Mouse (Mus musculus) forebrain, embryonic 11.5 days (tissue): Measurements from ENCODE around the gene Tsen34. TPM values are rescaled to one million over a fixed set of nuclear protein-coding genes. Genes with fewer than 3 reads are reported as not detected.
A peak's percentile ranks its signal among the peaks of the same experiment; 100 is the strongest.
"Not testable (repeated sequence)": the region's sequence is repeated elsewhere in the genome, so short reads cannot be mapped to it uniquely, and the experiment has no call there.

Source experiments
- ATAC-seq: fragments of 200-750 bp; cut with Nextera tagmentation; replicated peaks from 2 replicates; pipeline ENCODE4 v1.8.0; 2017; ENCODE audit warnings: moderate TSS enrichment; ENCODE audit not compliant: low FRiP score
- DNase-seq: peaks from one replicate; pipeline ENCODE4 v3.0.0-alpha.2; 2017; ENCODE audit warnings: low spot score
- H3K27ac ChIP-seq: fragments of 300-500 bp; sonication (generic); 2 replicates; pipeline ENCODE4 v1.5.1; 2014; ENCODE audit warnings: low read depth, low read length
- H3K27me3 ChIP-seq: fragments of 300-500 bp; sonication (generic); 2 replicates; pipeline ENCODE4 v1.6.1; 2014; ENCODE audit warnings: mild to moderate bottlenecking, low read length, mixed read lengths; ENCODE audit not compliant: control insufficient read depth, insufficient read depth
- H3K36me3 ChIP-seq: fragments of 300-500 bp; sonication (generic); 2 replicates; pipeline ENCODE4 v1.6.1; 2014; ENCODE audit warnings: mild to moderate bottlenecking, low read length, moderate library complexity, mixed read lengths; ENCODE audit not compliant: control insufficient read depth, insufficient read depth
- H3K4me1 ChIP-seq: fragments of 300-500 bp; sonication (generic); replicated peaks from 2 replicates; pipeline ENCODE4 v1.6.1; 2014; ENCODE audit warnings: low read length, mixed read lengths; ENCODE audit not compliant: control insufficient read depth, insufficient read depth
- H3K4me2 ChIP-seq: fragments of 300-500 bp; sonication (generic); 2 replicates; pipeline ENCODE4 v1.6.1; 2014; ENCODE audit warnings: low read depth, mild to moderate bottlenecking, low read length, moderate library complexity, mixed read lengths; ENCODE audit not compliant: severe bottlenecking
- H3K4me3 ChIP-seq: fragments of 300-500 bp; sonication (generic); 2 replicates; pipeline ENCODE4 v1.5.1; 2014; ENCODE audit warnings: low read depth, low read length
- H3K9ac ChIP-seq: fragments of 300-500 bp; sonication (generic); 2 replicates; pipeline ENCODE4 v1.6.1; 2014; ENCODE audit warnings: low read length
- H3K9me3 ChIP-seq: fragments of 300-500 bp; sonication (generic); 2 replicates; pipeline ENCODE4 v1.6.1; 2016; ENCODE audit warnings: low read length, mixed read lengths; ENCODE audit not compliant: control insufficient read depth
- WGBS: fragments of 180-500 bp; shearing (Covaris S2); extraction: QIAGEN DNeasy Blood & Tissue Kit; methylation state at CpG from one replicate; pipeline ENCODE4 v1.1.7; 2014; 5-methylcytosine and 5-hydroxymethylcytosine counted together
- polyA plus RNA-seq: library from polyadenylated mRNA; unstranded; fragments of >200 nt; fragmentation: Nextera tagmentation; extraction: Ambion mirVana; gene quantifications from 2 replicates; pipeline ENCODE4 v1.2.1, GENCODE M21; 2014

Tsen34 gene
- polyA plus RNA-seq, 1 experiment from 2014 or later = 243 TPM

GRCm38 (mm10) chr7:3706343-3706934 lies 13.8 kb downstream of the Tsen34 start:
- WGBS = 69% methylated on average over 11 of the region's 11 CpGs
- Histone ChIP-seq H3K27ac (no peak overlapping the region), H3K9ac (peak overlapping the region; percentile 88), H3K4me1 (peaks cover 3% of the 10 kb centered on the region; the same call in 1 of the 2 replicates), H3K4me2 (peak overlapping the region; percentile 78), H3K27me3 (no peaks in the 10 kb centered on the region), H3K4me3 (peak overlapping the region; percentile 92), H3K36me3 (peaks cover 2% of the 10 kb centered on the region; the same call in 1 of the 2 replicates), H3K9me3 (no peaks in the 10 kb centered on the region)
- ATAC-seq (no peak), DNase-seq (peak; percentile 48)

GRCm38 (mm10) chr7:3707027-3707426 lies 14.4 kb downstream of the Tsen34 start:
- Histone ChIP-seq H3K27me3 (no peaks in the 10 kb centered on the region), H3K9me3 (no peaks in the 10 kb centered on the region), H3K9ac (no peak overlapping the region), H3K36me3 (peaks cover 2% of the 10 kb centered on the region; the same call in 1 of the 2 replicates), H3K4me3 (no peak overlapping the region), H3K27ac (no peak overlapping the region), H3K4me1 (peaks cover 3% of the 10 kb centered on the region; the same call in 1 of the 2 replicates), H3K4me2 (no peak overlapping the region)
- ATAC-seq (no peak), DNase-seq (peak; percentile 48)
- 72% methylated on average over 4 of the region's 4 CpGs for WGBS

GRCm38 (mm10) chr7:3707568-3708413 lies 15.1 kb downstream of the Tsen34 start:
- H3K27ac ChIP-seq = 0 out of 2 replicates have a peak overlapping the region, but pooled peaks have one; percentile 31
- H3K9me3 ChIP-seq = no peaks in the 10 kb centered on the region
- ATAC-seq (no peak), DNase-seq (peak; percentile 52)
- H3K4me3 ChIP-seq = no peak overlapping the region
- 18% methylated on average over 7 of the region's 7 CpGs for WGBS
- peaks cover 3% of the 10 kb centered on the region; the same call in 1 of the 2 replicates for H3K4me1 ChIP-seq
- H3K4me2 ChIP-seq = no peak overlapping the region
- H3K9ac ChIP-seq = no peak overlapping the region
- peaks cover 2% of the 10 kb centered on the region; the same call in 1 of the 2 replicates for H3K36me3 ChIP-seq
- H3K27me3 ChIP-seq = no peaks in the 10 kb centered on the region

GRCm38 (mm10) chr7:3708447-3708980 lies 15.9 kb downstream of the Tsen34 start:
- not testable (repeated sequence) for H3K9me3 ChIP-seq, ATAC-seq, H3K27me3 ChIP-seq, DNase-seq, H3K27ac ChIP-seq, H3K9ac ChIP-seq, H3K4me2 ChIP-seq, H3K4me3 ChIP-seq, H3K36me3 ChIP-seq, H3K4me1 ChIP-seq
- WGBS = 44% methylated on average over 5 of the region's 5 CpGs

- Histone ChIP-seq H3K4me1 (peaks cover 3% of the 10 kb centered on the region; the same call in 1 of the 2 replicates), H3K36me3 (peaks cover 2% of the 10 kb centered on the region; the same call in 1 of the 2 replicates), H3K4me2 (no peak overlapping the region), H3K9me3 (no peaks in the 10 kb centered on the region), H3K27me3 (no peaks in the 10 kb centered on the region), H3K9ac (no peak overlapping the region), H3K4me3 (no peak overlapping the region), H3K27ac (no peak overlapping the region)
- DNase-seq (no peak), ATAC-seq (no peak)
- WGBS = 87% methylated on average over 1 of the region's 1 CpGs
Observed at GRCm38 (mm10) chr7:3709000-3709399, 16.3 kb downstream of the Tsen34 start.

- no peak overlapping the region for H3K9ac ChIP-seq
- ATAC-seq (no peak), DNase-seq (peak; percentile 53)
- H3K27me3 ChIP-seq = no peaks in the 10 kb centered on the region
- H3K36me3 ChIP-seq = no peaks in the 10 kb centered on the region; the same call in 1 of the 2 replicates
- no peak overlapping the region for H3K4me3 ChIP-seq
- H3K9me3 ChIP-seq = no peaks in the 10 kb centered on the region
- 50% methylated on average over 5 of the region's 5 CpGs for WGBS
- H3K27ac ChIP-seq = no peak overlapping the region
- H3K4me1 ChIP-seq = no peaks in the 10 kb centered on the region
- no peak overlapping the region for H3K4me2 ChIP-seq
Observed at GRCm38 (mm10) chr7:3712264-3712942, 19.7 kb downstream of the Tsen34 start.

GRCm38 (mm10) chr7:3715249-3715648 lies 22.6 kb downstream of the Tsen34 start:
- ATAC-seq = no peak
- no peak overlapping the region for H3K4me2 ChIP-seq
- no peak for DNase-seq
- H3K27me3 ChIP-seq = no peaks in the 10 kb centered on the region
- no peaks in the 10 kb centered on the region for H3K9me3 ChIP-seq
- no peaks in the 10 kb centered on the region for H3K4me1 ChIP-seq
- H3K9ac ChIP-seq = no peak overlapping the region
- H3K36me3 ChIP-seq = no peaks in the 10 kb centered on the region
- no peak overlapping the region for H3K4me3 ChIP-seq
- no peak overlapping the region for H3K27ac ChIP-seq
- WGBS = 59% methylated on average over 1 of the region's 1 CpGs

- not testable (repeated sequence) for H3K4me1 ChIP-seq, H3K4me2 ChIP-seq, H3K36me3 ChIP-seq, H3K27me3 ChIP-seq, H3K27ac ChIP-seq, ATAC-seq, H3K9ac ChIP-seq, H3K9me3 ChIP-seq, DNase-seq, H3K4me3 ChIP-seq
- 83% methylated on average over 1 of the region's 3 CpGs for WGBS
Observed at GRCm38 (mm10) chr7:3720268-3720667, 27.6 kb downstream of the Tsen34 start, which contains the start of gene Pirb. Gene Pirb (minus strand): TSS chr7:3720391.
